16 mouse cellular contexts compared by ENCODE assay signal in genomic region chr3:79002173-79002848, GRCm38 (mm10).
"Had no signal": no experiment of that assay in that cellular context is flagged by ENCODE, and none has a peak within 500 bp of the region (broad histone marks: within the 10 kb centered on the region; RNA-seq: fewer than 3 reads in every experiment).

No protein-coding gene starts in this region.

- H3K9ac ChIP-seq: kidney, embryonic 15.5 days; limb, embryonic 12.5 days; liver, embryonic 15.5 days; midbrain, embryonic 15.5 days; neural tube, embryonic 12.5 days had no signal

- H3K4me2 ChIP-seq: kidney, embryonic 15.5 days; limb, embryonic 12.5 days; liver, embryonic 15.5 days; midbrain, embryonic 15.5 days; neural tube, embryonic 12.5 days had no signal

- H3K4me1 ChIP-seq: kidney, embryonic 15.5 days; limb, embryonic 12.5 days; liver, embryonic 15.5 days; midbrain, embryonic 15.5 days; neural tube, embryonic 12.5 days had no signal

- H3K4me3 ChIP-seq: kidney, embryonic 15.5 days; limb, embryonic 12.5 days; liver, embryonic 15.5 days; midbrain, embryonic 15.5 days; neural tube, embryonic 12.5 days had no signal

- H3K36me3 ChIP-seq: kidney, embryonic 15.5 days; limb, embryonic 12.5 days; liver, embryonic 15.5 days; midbrain, embryonic 15.5 days; neural tube, embryonic 12.5 days had no signal

- H3K9me3 ChIP-seq: kidney, embryonic 15.5 days; limb, embryonic 12.5 days; liver, embryonic 15.5 days; midbrain, embryonic 15.5 days; neural tube, embryonic 12.5 days had no signal

- ATAC-seq: lung, postnatal 0 days; midbrain, embryonic 15.5 days had no signal

- H3K27ac ChIP-seq: kidney, embryonic 15.5 days; limb, embryonic 12.5 days; liver, embryonic 15.5 days; midbrain, embryonic 15.5 days; neural tube, embryonic 12.5 days; stomach, postnatal 0 days had no signal

- H3K27me3 ChIP-seq: kidney, embryonic 15.5 days; limb, embryonic 12.5 days; liver, embryonic 15.5 days; midbrain, embryonic 15.5 days; neural tube, embryonic 12.5 days had no signal

- DNase-seq: kidney, adult 2 months; kidney, postnatal 14 days; layer of hippocampus, adult 9-11 months; layer of hippocampus, postnatal 36 days; liver; lung, adult 2 months; lung, postnatal 36 days; thymus, adult 18-20 months; thymus, postnatal 14 days had no signal
